Mouse (Mus musculus): ENCODE results near the gene Ist1.

DNA sequence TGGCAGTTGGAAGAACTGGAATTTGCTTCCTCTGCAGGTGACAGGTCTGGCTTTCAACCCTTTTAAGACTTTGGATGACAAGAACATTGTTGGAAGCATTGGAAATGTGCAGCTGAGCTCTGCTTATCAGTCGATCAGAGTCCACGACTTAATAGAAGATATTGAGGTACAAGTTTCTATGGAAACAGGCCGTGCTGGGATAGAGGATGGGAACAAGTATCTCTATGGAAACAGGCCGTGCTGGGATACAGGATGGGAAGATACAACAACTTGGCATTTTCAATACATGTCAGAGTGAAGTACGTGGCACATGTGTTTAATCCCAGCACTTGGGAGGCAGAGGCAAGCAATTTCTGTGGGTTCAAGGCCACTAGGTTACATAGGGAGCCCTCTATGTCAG lies 60.6 kb downstream of the Ist1 start:
- TF ChIP-seq GATA1 (IDR thresholded peaks at IDR 0.05; ENCODE audit: low read length) (no peak), TAL1 (IDR thresholded peaks at IDR 0.05; ENCODE audit: low read length) (no peak)
